Mouse (Mus musculus): ENCODE measurements around the gene Sh3glb2. TPM values are rescaled to one million over a fixed set of nuclear protein-coding genes. Genes with fewer than 3 reads are reported as not detected.

The Sh3glb2 gene
- polyA plus RNA-seq, 1 experiment from 2014 or later = 38.1 TPM

DNA sequence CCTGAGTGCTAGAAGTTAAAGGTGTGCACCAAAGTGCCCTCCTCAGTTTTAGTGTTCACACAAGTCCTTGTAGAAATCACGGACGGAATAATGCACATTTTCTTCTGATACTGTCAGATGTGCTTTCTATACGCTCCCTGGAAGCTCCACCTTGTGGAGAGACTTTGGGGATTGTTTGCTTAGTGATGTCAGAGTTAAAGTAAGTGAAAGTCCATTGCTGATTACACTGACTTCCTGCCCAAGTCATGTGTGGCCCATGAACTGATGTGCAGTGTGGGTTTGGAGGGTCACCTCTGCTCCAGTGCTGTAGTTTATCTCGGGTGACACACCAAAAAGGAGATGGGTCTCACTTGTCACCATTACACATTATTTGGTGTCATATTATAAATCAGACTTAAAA is 39.9 kb downstream of the Sh3glb2 start:
- Histone ChIP-seq H3K27me3 (replicated peaks; ENCODE audit: control insufficient read depth, insufficient read depth, low read length) (no peaks in the 10 kb centered on the region), H3K36me3 (ENCODE audit: control insufficient read depth, insufficient read depth) (peaks cover 88% of the 10 kb centered on the region), H3K27ac (ENCODE audit: low read depth, low read length) (no peak overlapping the region), H3K4me3 (ENCODE audit: low read depth, low read length) (no peak overlapping the region), H3K9ac (ENCODE audit: low read depth, low read length) (no peak overlapping the region), H3K9me3 (ENCODE audit: control insufficient read depth) (no peaks in the 10 kb centered on the region), H3K4me1 (replicated peaks; ENCODE audit: control insufficient read depth, insufficient read depth, low read length) (no peaks in the 10 kb centered on the region), H3K4me2 (replicated peaks; ENCODE audit: low read depth) (no peak overlapping the region)
- TF ChIP-seq CTCF (IDR thresholded peaks at IDR 0.05; ENCODE audit: low read depth) = peak; percentile 58
- peak; percentile 53 for ATAC-seq
- 48% methylated on average over 4 of the region's 4 CpGs for WGBS

DNA sequence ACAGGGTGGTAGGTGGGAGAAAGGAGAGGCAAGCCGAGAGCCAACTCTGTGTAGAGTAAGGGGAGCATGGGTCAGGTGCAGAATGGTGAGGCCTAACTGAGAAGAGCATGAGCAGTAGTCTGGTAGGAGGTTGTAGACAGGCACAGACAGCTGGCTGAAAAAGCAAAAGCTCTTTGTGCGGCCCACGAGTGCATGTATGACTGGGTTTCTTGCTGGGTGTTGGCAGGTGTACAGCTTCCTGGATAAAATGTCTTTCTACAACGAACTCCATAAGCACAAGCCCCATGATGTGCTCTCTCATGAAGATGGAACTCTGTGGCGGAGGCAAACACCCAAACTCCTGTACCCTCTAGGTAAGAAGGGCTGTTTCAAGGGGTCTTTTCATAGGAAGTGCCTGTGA is 42.2 kb downstream of the Sh3glb2 start:
- Histone ChIP-seq H3K4me1 (replicated peaks; ENCODE audit: control insufficient read depth, insufficient read depth, low read length) (no peaks in the 10 kb centered on the region), H3K27ac (ENCODE audit: low read depth, low read length) (0 out of 2 replicates have a peak overlapping the region, but pooled peaks have one; percentile 41), H3K4me2 (replicated peaks; ENCODE audit: low read depth) (no peak overlapping the region), H3K36me3 (ENCODE audit: control insufficient read depth, insufficient read depth) (peaks cover 87% of the 10 kb centered on the region), H3K4me3 (ENCODE audit: low read depth, low read length) (no peak overlapping the region), H3K9ac (ENCODE audit: low read depth, low read length) (no peak overlapping the region), H3K9me3 (ENCODE audit: control insufficient read depth) (no peaks in the 10 kb centered on the region), H3K27me3 (replicated peaks; ENCODE audit: control insufficient read depth, insufficient read depth, low read length) (no peaks in the 10 kb centered on the region)
- TF ChIP-seq CTCF (IDR thresholded peaks at IDR 0.05; ENCODE audit: low read depth) = no peak
- no peak for ATAC-seq
- 96% methylated on average over 5 of the region's 5 CpGs for WGBS

DNA sequence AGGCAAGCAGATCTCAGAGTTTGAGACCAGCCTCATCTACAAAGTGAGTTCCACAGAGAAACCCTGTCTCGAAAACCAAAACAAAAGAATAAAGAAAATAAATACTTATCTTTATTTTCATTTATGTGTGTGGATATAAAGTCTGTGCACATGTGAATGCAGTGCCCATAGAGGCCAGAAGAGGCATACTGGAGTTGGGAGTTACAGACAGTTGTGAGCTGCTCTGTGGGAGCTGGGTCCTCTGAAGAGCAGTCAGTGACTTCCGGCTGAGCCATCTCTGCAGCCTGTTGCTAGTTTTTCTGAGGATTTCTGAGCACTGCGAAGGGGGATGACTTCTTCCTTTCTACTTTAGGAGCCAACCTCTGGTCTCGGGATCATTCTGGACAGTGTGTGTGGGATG is 43.0 kb downstream of the Sh3glb2 start:
- no peak overlapping the region for H3K4me2 ChIP-seq (replicated peaks; ENCODE audit: low read depth)
- H3K9ac ChIP-seq (ENCODE audit: low read depth, low read length) = no peak overlapping the region
- H3K4me1 ChIP-seq (replicated peaks; ENCODE audit: control insufficient read depth, insufficient read depth, low read length) = no peaks in the 10 kb centered on the region
- H3K36me3 ChIP-seq (ENCODE audit: control insufficient read depth, insufficient read depth) = peaks cover 85% of the 10 kb centered on the region
- no peak overlapping the region for H3K4me3 ChIP-seq (ENCODE audit: low read depth, low read length)
- H3K27me3 ChIP-seq (replicated peaks; ENCODE audit: control insufficient read depth, insufficient read depth, low read length) = no peaks in the 10 kb centered on the region
- WGBS = 92% methylated on average over 4 of the region's 4 CpGs
- H3K9me3 ChIP-seq (ENCODE audit: control insufficient read depth) = no peaks in the 10 kb centered on the region
- 0 out of 2 replicates have a peak, but pooled peaks have one; percentile 23 for TF ChIP-seq CTCF (IDR thresholded peaks at IDR 0.05; ENCODE audit: low read depth)
- no peak for ATAC-seq
- no peak overlapping the region for H3K27ac ChIP-seq (ENCODE audit: low read depth, low read length)

DNA sequence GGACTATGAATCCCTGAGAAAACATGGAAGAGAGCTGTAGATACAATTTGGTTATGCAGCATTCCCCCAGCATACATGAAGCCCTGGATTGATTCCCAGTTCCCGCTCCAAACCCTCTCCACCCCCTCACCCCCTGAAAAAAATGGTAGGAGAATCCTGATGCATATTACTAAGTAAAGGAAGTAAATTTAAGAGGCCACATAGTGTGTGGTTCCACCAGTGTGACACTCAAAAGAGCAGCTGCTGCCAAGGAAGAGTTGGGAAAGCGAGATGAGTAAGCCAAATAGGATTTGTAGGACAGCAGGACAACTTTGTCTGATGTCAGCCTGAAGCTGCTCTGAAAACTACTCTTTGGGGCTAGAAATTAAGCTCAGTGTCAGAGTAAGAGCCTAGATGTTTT is 47.7 kb downstream of the Sh3glb2 start:
- Histone ChIP-seq H3K4me2 (replicated peaks; ENCODE audit: low read depth) (no peak overlapping the region), H3K9me3 (ENCODE audit: control insufficient read depth) (no peaks in the 10 kb centered on the region), H3K4me3 (ENCODE audit: low read depth, low read length) (no peak overlapping the region), H3K27ac (ENCODE audit: low read depth, low read length) (no peak overlapping the region), H3K27me3 (replicated peaks; ENCODE audit: control insufficient read depth, insufficient read depth, low read length) (no peaks in the 10 kb centered on the region), H3K9ac (ENCODE audit: low read depth, low read length) (no peak overlapping the region), H3K4me1 (replicated peaks; ENCODE audit: control insufficient read depth, insufficient read depth, low read length) (no peaks in the 10 kb centered on the region), H3K36me3 (ENCODE audit: control insufficient read depth, insufficient read depth) (peaks cover 92% of the 10 kb centered on the region)
- no peak for TF ChIP-seq CTCF (IDR thresholded peaks at IDR 0.05; ENCODE audit: low read depth)
- WGBS = 97% methylated on average over 2 of the region's 2 CpGs
- no peak for ATAC-seq

DNA sequence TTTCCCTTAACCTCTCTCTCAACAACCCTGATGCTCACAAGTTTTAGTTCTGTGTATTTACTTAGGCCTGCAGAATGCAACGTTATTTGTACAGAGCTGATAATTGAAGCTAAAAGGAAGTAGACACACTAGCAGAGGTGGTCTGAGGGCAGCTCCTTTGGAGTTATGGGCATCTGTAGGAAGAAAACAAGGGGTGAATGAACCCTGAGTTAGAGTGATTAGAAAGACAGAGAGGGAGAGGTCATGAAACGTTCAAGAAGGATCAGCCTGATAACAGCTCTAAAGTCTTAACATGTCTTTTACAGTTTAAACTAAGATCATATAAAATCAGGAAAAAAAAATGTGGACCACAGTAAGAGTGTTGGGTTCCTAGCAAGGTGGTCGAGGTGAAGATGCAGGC is 49.8 kb downstream of the Sh3glb2 start:
- H3K9ac ChIP-seq (ENCODE audit: low read depth, low read length) = no peak overlapping the region
- H3K4me1 ChIP-seq (replicated peaks; ENCODE audit: control insufficient read depth, insufficient read depth, low read length) = no peaks in the 10 kb centered on the region
- peaks cover 89% of the 10 kb centered on the region for H3K36me3 ChIP-seq (ENCODE audit: control insufficient read depth, insufficient read depth)
- no peak overlapping the region for H3K4me3 ChIP-seq (ENCODE audit: low read depth, low read length)
- TF ChIP-seq CTCF (IDR thresholded peaks at IDR 0.05; ENCODE audit: low read depth) = no peak
- no peaks in the 10 kb centered on the region for H3K9me3 ChIP-seq (ENCODE audit: control insufficient read depth)
- no peaks in the 10 kb centered on the region for H3K27me3 ChIP-seq (replicated peaks; ENCODE audit: control insufficient read depth, insufficient read depth, low read length)
- H3K4me2 ChIP-seq (replicated peaks; ENCODE audit: low read depth) = no peak overlapping the region
- 70% methylated on average over 3 of the region's 3 CpGs for WGBS
- no peak for ATAC-seq
- no peak overlapping the region for H3K27ac ChIP-seq (ENCODE audit: low read depth, low read length)

DNA sequence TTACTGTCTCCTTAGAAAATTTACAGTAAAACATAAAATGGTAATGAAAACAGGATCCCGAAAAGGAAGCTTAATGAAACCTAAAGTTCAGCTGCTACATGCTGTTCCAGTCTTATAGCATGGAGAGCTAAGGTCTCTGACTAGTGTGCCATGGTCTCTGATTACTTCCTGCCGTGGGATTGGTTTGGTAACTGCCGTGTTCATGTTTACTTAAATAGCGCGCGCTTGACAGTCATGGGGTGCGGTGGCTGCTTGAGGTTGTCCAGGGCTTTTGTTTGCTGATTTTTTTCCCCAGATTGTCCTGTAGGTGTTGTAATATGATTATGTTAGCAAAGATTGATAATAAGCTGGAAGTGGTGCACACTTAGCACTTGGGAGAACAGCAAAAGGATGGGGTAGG is 53.0 kb downstream of the Sh3glb2 start:
- 81% methylated on average over 7 of the region's 7 CpGs for WGBS
- Histone ChIP-seq H3K36me3 (ENCODE audit: control insufficient read depth, insufficient read depth) (peaks cover 89% of the 10 kb centered on the region), H3K9ac (ENCODE audit: low read depth, low read length) (no peak overlapping the region), H3K4me1 (replicated peaks; ENCODE audit: control insufficient read depth, insufficient read depth, low read length) (no peaks in the 10 kb centered on the region), H3K27me3 (replicated peaks; ENCODE audit: control insufficient read depth, insufficient read depth, low read length) (no peaks in the 10 kb centered on the region), H3K9me3 (ENCODE audit: control insufficient read depth) (no peaks in the 10 kb centered on the region), H3K4me3 (ENCODE audit: low read depth, low read length) (no peak overlapping the region), H3K27ac (ENCODE audit: low read depth, low read length) (no peak overlapping the region), H3K4me2 (replicated peaks; ENCODE audit: low read depth) (no peak overlapping the region)
- ATAC-seq = no peak
- no peak for TF ChIP-seq CTCF (IDR thresholded peaks at IDR 0.05; ENCODE audit: low read depth)

DNA sequence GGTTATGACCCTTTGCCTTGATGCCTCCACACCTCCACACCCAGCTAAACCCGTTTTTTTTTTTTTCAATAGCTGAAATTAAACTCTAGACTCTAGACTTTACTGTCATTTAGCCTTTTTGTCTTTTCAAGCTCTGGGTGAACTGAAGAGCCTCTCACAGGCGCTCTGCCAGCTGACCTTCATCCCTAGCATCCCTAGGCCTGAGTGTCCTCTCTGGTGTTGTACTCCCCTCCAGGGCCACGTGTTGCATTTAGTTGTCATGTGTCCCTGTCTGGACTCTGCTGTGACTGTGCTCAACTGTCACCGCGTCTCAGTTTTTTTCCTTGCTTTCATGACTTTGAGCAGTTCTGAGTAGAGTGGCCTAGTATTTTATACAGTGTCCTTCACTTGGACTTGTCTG is 59.2 kb downstream of the Sh3glb2 start:
- Histone ChIP-seq H3K36me3 (ENCODE audit: control insufficient read depth, insufficient read depth) (peaks cover 58% of the 10 kb centered on the region), H3K9me3 (ENCODE audit: control insufficient read depth) (no peaks in the 10 kb centered on the region), H3K9ac (ENCODE audit: low read depth, low read length) (no peak overlapping the region), H3K4me3 (ENCODE audit: low read depth, low read length) (no peak overlapping the region), H3K27ac (ENCODE audit: low read depth, low read length) (no peak overlapping the region), H3K27me3 (replicated peaks; ENCODE audit: control insufficient read depth, insufficient read depth, low read length) (no peaks in the 10 kb centered on the region), H3K4me2 (replicated peaks; ENCODE audit: low read depth) (no peak overlapping the region), H3K4me1 (replicated peaks; ENCODE audit: control insufficient read depth, insufficient read depth, low read length) (no peaks in the 10 kb centered on the region)
- no peak for TF ChIP-seq CTCF (IDR thresholded peaks at IDR 0.05; ENCODE audit: low read depth)
- WGBS = 86% methylated on average over 5 of the region's 5 CpGs
- no peak for ATAC-seq
